Mouse (Mus musculus) layer of hippocampus, adult 11-12 months (tissue): ENCODE data around the gene Hist2h3c1.
"Not testable (repeated sequence)": the region's sequence is repeated elsewhere in the genome, so short reads cannot be mapped to it uniquely, and the experiment has no call there.

Experiments
- DNase-seq: peaks from one replicate; pipeline ENCODE4 v3.0.0; 2022; ENCODE audit warnings: low spot score

Hist2h3c1 gene

DNA sequence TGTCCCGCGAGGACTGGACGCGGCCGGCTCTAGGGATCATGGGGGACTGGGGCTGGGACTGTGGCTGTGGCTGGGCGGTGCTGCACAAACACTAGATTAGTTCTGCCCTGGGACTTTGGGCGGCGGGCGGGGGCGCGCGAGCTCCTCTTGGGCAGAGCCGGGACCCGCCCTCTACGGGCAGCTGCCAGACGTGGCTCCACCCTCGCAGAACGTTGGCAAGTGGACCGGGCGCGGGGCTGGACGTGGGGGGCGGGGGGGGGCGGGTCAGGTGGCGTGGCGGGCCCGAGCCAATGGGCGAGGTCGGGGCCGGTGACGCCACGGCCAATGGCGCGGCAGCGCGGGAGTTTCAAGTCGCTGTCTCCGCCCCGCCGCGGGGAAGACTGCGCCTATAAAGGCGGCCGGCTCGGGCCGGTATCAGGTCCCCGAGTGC is at the start of gene Hist2h3c1:
Hist2h3c1 (plus strand) TSS at position 259 of the 430 bp plus-strand sequence.
- DNase-seq: not testable (repeated sequence)

DNA sequence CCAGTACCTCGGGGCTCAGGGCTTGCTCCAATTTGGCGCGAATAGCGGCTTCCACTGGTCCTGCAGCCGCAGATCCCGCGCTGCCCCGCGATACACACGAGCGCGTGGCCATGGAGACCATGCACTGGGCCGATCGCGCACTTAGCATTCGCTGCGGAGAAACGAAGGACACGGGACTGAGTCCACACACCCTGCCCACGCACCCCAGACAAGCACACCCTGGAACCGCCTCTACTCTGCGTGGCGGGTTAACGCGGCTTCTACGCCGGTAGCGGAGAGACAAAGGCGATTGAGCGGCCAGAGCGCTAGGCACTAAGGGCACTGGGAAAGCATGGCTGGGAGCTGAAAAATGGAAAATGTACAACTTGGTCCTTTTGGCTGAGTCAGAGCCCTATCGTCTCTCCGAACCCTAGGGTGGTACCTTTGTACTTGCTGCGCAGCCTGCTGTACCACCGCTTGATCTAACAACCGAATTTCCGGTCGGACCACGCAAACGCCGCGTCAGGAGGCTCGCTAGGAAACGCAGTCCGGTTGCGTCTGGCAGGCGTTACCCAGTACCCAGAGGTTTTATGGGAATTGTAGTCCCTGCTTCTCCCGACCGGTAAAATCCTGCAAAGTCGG is 49.2 kb upstream of the Hist2h3c1 start:
- peak; percentile 92 for DNase-seq

DNA sequence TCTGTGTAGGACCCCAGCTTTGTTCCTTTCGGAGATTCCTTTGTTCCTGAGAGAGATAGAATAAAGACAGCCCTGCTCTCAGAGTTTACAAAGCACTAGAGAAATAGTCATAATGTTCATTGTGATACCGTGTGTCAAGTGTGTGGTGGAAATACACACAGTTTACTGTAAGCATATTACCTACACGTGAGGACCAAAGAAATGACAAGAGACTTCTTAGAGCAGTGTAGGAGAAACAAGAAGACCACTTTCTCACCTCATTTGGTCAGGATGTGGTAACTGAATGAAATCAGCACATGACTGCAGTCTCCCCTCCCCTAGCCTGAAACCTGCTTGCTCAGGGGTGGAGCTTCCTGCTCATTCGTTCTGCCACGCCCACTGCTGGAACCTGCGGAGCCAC is 48.3 kb upstream of the Hist2h3c1 start:
- no peak for DNase-seq

DNA sequence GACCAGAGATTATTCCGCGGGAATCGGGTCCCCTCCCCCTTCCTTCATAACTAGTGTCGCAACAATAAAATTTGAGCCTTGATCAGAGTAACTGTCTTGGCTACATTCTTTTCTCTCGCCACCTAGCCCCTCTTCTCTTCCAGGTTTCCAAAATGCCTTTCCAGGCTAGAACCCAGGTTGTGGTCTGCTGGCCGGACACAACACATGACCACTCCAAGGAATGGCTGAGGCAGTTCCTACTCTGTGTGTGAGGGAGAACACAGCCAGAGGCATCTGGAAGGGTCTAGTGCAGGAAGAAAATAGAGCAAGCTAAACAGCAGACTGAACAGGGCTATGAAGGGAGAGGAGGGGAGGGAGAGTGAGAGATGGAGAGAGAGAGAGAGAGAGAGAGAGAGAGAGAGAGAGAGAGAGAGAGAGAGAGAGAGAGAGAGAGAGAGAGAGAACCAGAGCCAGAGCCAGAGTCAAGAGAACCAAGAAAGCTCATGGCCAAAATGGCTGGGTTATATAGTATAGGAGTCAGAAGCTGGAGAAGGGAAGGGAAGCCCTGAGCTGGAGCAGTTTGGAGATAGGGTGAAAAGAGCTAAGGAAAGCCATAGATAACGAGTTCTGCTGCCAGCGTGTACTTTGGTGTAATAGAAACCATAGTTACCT is 47.8 kb upstream of the Hist2h3c1 start:
- not testable (repeated sequence) for DNase-seq

DNA sequence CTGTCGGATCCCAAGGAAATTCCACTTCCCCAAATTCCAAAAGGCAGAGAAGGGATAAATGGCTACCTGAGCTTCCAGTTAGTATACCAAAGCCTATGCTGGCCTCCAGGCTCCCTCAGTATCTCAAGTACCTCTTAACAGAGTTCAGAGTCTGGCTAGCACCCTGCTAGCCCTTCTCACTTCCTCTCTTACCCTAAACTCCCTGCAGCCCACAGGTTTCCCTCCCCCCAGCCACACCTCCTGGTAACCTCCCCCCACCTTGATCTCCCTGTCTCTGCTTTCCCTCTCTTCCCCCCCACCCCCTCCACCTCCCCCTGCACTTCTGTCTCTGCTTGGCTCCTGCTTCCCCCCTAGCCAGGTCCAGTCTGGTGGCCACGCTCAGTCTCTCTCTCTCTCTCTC is 46.8 kb upstream of the Hist2h3c1 start:
- DNase-seq: no peak

DNA sequence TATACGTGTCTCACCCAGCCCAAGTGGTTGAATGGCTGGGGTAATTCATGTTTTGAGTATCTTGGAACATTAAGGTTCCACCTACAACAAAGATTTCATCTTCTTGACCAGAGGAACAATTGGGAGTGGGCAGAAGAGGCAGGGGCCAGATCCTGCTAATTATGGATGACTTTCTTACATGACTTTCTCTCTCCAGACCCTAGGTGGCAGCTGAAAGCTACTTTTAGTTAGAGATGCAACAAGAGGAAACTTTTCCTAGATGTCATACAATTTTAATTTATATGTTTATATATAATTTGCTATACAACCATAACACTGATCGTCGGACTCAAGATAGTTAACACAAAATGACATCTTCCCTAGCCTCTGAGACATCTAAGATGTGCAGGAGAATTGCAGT is 38.7 kb upstream of the Hist2h3c1 start:
- no peak for DNase-seq

DNA sequence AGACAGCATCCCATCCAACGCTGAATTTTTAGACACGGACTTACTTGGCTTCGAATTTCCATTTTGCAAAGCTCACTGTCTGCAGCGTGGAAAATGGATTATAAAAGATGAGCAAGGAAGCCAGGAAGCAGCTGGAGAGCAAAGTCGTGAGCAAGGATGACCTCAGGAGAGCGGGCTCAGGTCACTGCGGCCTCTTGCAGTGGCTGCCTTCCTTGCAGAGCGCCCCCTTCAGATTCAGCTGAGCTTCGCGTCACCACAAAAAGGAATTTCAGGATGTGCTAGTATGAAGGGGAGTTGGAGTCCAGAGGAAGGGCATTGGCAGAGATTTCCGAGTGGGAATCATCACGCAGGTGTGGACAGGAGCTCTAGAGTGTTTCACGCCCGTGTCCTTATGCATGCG is 37.2 kb upstream of the Hist2h3c1 start:
- DNase-seq: no peak

DNA sequence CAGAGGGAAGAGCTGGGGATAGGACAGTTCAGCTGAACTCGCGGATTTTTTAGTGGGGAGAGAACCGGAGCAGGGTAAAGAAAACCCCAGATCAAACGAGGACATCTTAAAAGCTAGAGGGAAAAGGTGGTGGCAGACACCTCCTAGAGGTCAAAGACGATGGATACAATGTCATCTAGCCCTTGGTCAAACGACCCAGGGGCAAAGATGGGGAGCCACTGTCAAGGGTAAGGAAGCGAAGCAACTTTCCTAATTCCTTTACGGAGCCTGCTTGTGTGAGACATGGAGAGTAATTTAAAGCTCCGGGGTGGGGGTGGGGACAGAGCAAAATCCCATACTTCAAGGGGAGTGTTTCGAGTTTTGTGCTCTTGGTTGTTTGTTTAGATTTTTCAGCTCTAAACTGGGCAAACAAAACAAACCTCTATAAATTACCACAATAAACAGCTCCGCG is 27.3 kb upstream of the Hist2h3c1 start:
- DNase-seq: no peak

DNA sequence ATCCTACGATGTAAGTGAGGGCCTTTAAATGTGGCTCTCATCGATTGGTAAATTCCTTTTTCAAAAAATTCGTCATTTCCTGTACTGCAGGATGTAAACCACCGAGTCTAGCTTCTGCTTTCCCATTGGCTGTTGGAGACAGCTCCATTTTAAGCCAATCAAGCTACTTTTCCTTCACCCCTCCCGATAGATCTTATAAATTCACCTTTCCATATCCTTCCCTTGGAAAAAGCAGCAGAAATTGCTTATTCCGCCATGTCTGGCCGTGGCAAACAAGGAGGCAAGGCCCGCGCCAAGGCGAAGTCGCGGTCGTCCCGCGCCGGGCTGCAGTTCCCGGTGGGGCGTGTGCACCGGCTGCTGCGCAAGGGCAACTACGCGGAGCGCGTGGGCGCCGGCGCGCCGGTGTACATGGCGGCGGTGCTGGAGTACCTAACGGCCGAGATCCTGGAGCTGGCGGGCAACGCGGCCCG is 26.8 kb upstream of the Hist2h3c1 start, which contains the start of the genes Bola1 and Hist2h2ab:
Bola1 (minus strand) TSS at position 49 of the 470 bp plus-strand sequence.
Hist2h2ab (plus strand) TSS at position 205 of the 470 bp plus-strand sequence.
- peak; percentile 79 for DNase-seq

DNA sequence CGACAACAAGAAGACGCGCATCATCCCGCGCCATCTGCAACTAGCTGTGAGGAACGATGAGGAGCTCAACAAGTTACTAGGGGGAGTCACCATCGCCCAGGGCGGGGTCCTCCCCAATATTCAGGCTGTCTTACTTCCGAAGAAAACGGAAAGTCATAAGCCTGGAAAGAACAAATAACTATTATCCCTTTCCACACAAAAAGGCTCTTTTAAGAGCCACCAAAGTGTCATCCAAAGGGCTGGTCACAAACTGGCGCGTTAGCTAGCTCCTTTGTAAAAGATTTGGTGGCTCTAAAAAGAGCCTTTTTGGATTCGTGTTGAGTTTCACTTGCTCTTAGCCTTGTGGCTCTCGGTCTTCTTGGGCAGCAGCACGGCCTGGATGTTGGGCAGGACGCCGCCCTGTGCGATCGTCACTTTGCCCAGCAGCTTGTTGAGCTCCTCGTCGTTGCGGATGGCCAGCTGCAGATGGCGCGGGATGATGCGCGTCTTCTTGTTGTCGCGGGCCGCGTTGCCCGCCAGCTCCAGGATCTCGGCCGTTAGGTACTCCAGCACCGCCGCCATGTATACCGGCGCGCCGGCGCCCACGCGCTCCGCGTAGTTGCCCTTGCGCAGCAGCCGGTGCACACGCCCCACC is 26.2 kb upstream of the Hist2h3c1 start:
- not testable (repeated sequence) for DNase-seq

DNA sequence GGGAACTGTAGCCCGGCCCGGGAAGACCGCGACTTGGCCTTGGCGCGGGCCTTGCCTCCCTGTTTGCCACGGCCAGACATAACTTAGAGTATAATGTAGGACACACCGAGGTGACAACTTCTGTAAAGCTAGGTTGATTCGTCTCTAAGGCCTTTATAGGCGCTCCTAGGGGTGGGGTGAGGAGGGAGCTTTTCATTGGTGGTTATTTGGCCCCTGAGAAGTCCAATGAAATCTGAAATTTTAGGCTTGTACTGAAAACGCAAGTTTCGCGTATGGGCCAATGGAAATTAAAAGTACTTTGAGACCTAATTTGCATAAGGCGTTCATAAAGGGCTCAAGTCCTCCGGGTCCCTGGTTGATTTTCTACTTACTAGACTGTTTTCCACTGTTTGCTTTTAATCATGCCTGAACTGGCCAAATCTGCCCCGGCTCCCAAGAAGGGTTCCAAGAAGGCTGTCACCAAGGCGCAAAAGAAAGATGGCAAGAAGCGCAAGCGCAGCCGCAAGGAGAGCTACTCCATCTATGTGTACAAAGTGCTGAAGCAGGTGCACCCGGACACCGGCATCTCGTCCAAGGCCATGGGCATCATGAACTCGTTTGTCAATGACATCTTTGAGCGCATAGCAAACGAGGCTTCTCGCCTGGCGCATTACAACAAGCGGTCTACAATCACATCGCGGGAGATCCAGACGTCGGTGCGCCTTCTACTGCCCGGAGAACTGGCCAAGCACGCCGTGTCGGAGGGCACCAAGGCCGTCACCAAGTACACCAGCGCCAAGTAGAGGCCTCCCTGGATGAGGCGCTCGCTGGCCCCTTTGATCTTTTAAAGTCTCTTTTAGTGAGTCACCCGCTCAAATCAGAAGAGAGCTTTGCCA is 25.5 kb upstream of the Hist2h3c1 start, which contains the start of the genes Hist2h2ac and Hist2h2be:
Hist2h2ac (minus strand) TSS at position 116 of the 875 bp plus-strand sequence.
Hist2h2be (plus strand) TSS at position 355 of the 875 bp plus-strand sequence.
- peak; percentile 91 for DNase-seq

DNA sequence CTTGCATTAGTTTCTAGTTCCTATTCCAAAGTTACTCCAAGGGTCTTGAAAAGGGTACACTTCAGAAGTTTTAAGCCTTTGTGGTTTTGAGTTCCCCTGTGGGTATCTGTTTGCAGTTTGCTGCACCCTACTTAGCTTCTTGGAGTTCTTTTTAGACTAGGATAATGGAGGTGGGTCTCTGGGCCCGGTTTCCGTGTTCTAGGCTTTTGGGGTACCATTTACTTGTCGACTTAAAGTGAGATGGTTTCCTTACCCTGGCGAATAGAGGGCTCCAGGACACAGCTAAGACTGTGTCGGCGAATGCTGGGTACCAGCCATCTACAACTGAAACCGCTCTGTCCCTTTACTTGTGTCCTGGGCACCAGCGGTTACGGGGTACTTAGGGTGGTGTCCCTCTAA is 24.8 kb upstream of the Hist2h3c1 start:
- no peak for DNase-seq

DNA sequence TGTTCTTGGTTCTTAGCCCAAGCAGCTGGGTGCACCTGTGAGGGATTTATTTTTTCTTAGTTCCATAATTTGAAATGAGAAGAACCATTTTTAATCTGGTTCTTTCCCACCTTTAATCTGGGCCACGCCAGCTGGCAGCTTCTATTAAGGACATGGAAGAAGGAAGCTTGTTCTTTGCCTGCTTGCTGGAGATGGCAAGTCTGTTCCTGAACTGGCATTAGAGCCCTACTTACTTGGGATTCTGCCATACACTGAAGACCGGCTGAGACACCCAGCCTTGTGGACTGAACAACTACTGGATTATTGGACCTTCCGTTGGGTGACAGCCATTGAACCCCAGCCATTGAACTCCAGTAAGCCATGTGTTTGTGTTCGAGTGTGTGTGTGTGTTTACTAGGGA is 23.7 kb upstream of the Hist2h3c1 start:
- DNase-seq: no peak

DNA sequence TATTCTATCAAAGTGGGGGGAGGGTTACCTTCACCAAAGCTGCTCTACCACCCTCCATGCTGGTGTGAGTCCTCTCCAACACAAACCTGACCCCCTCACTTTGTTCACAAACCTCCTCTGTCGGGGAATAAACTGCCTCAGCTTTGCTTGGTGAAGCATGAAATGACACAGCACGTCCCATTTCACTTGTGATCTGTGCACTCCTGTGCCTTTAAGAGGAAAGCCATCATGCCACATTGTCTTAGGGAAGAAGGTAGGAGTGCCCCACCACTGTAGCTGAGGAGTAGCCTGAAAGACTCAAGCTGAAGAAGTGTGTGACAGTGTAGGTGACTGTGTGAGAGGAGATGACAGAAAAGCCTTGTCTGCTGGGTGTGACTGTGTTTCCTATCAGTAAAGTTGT is 21.1 kb upstream of the Hist2h3c1 start:
- DNase-seq: no peak

DNA sequence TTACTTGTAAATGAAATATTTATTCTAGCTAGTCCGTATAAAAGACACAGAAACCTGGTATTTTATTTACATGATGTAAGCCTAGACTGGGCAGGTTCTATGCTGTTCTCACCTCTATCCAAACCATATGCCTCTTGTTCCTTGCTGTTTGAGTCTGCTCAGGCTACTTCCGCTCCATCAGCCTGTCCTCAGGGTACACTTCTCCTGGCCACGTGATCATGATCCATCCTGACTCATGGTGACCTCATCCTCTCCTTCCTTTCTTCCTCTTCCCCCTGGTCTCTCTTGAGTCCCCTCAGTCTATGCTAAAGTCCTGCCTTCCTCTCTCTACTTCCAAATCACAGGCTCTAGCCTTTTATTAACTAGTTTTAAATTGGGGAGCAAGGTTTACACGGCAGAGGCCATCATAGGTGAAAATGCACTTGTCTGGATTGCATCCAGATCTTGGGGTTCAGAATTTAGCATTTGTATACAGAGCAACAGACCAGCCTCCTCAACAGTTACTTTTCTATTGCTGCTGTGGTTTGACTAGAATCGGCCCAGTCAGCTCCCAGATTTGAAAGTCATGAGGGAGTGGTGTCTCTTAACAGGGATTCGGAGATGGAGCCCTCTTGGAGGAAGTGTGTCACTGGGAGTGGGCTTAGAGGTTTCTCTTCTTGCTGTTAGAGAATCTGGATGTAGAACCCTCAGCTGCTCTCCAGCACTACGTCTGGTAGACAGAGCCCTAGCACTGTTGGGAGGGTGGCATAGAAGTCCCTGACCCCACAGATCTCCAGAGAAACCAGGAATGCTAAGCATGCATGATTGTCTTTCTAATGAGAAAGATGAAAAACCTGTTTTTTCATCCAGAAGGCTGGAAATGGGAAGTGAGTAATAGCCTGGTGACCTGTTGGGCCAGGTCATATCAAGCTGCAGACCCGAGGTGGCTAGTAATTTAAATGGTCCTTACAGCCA is 19.5 kb upstream of the Hist2h3c1 start:
- DNase-seq: no peak

DNA sequence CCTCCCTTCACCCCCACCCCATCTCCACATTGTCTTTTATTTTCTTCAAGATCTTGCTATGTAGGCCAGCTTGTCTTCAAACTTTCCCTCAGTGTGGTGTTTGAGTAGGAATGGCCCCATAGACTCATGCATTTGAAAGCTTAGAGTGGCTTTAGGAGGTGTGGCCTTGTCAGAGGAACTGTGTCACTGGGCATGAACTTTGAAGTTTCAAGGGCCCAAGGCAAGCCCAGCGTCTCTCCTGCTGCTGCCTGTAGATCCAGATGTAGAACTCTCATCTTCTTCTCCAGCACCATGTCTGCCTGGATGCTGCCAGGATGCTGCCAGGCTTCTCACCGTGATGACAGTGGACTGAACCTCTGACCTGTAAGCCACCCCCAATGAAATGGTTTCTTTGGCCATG is 17.7 kb upstream of the Hist2h3c1 start:
- DNase-seq: no peak

DNA sequence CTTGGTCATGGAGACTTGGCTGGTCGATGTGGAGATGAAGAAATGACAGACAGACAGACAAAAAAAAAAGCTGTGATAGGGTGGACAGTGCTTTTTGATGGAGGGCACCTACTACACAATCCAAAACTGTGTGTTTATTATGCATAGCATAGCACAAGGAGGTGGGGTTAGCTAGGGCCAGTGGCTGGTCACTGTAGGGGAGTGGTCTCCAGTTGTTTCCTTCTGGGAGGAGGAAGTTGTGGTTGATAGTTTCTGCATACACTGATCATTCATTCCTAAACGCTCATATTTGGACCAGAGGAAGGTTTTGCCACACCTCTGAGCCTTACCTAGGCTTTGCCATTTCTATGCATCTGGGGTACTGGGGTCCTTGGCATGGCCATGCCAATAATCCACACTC is 16.1 kb upstream of the Hist2h3c1 start:
- no peak for DNase-seq

DNA sequence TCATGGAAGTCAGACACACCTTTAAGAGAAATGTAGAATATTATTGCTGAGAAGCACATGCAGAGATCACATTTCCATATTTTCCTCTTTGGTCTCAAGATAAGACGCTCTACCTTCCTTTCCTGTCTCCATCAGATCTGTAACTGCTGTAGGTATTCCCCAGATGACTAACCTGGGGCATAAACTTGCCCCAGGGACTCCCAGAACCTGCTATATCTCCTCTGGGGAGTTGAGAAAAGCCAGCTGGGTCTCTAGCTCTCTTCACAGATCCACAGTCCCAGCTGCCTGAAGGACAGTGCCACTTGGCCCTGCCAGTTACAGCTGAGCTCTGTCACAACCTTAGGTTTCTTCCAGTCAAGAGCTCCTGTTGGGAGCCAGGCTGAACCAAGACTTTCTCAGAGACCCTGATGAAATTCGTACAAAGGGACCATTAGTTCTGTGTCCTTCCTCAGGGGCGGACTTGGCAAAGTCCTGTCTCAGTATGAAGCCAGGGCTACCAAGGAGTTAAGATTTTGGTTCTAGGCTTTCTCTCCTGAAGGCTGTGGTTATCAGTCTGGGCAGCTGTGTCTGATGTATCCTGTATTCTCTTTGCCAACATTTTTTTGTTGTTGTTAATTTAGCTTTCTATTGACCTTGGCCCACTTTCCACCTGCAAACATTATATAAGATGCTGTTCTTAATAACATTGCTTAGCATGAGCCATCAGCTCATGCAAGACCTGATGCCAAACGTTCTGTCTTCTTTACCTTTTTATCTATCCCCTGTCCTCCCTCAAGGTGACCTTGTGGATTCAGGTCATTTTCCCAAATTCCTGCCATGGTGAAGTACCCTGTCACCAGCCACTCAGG is 15.4 kb upstream of the Hist2h3c1 start:
- DNase-seq: no peak

DNA sequence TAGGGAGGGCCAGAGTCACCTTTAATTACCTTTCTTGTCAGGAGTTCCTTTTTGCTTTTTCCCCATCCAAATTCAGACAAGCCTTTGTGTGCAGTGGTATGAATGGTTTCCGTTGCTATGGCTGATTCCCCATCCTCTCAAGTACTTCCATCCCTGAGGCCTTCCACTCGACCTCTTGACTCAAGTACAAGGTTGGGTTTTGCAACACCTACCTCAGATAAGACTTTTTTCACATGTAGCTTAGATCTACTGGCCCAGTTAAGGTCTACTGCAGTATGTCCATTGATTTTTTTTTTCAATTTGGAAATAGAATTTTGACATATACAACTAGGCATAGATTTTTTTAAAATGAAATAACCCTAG is 14.7 kb upstream of the Hist2h3c1 start:
- no peak for DNase-seq

DNA sequence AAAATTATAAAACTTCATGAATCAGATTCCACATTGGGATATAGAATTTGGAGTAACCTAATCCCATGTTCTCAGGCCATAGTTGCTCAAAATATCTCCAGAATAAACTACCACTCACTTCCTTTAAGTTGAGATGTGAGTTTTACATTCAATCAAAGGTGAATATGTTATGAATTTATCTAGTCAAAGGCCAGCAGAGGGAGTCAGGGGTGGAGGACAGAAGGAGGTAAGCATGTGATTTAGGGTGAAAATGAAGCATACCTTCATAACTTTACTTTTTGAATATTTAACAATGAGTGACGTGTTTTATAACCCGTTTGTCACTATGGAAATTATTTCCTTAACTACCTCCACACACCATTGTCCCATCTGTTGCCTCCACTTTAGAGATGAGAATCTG is 11.6 kb upstream of the Hist2h3c1 start:
- DNase-seq: no peak
